Mouse (Mus musculus) embryonic fibroblast, embryonic 13.5 days (primary cell): Measurements from ENCODE around the gene Plce1.

Experiments used
- CTCF ChIP-seq: IDR thresholded peaks from 2 replicates; pipeline ENCODE4 v1.5.1; 2011; ENCODE audit warnings: mild to moderate bottlenecking, control low read depth, low read length, moderate library complexity, borderline replicate concordance; ENCODE audit not compliant: insufficient read depth
- POLR2A ChIP-seq: IDR thresholded peaks from 2 replicates; pipeline ENCODE4 v1.6.1; 2011; ENCODE audit warnings: low read depth, mild to moderate bottlenecking, control low read depth, low read length, moderate library complexity

DNA sequence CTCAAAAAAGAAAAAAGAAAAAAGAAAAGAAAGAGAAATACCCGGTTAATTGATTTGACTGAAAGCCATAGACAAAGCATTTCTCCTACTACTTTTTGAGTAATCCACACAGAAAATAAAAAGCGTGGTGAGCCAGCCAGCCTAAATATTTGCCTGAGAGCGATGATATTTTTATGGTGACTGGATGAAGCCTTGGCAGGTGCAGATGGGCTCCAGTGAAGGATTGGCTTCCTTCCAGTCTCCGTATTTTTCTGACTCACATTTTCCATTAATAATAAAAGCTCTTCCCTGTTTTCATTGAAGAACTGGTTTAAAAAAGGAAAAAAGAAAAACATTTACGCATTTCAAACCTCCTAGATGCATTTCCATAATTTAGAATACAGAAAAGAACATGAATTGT lies 243.1 kb downstream of the Plce1 start:
- TF ChIP-seq CTCF (no peak), POLR2A (no peak)
